Mouse (Mus musculus): ENCODE results near the gene Tagln. TPM values are rescaled to one million over a fixed set of nuclear protein-coding genes. Genes with fewer than 3 reads are reported as not detected.

The Tagln gene
- polyA plus RNA-seq, 1 experiment = 7.3 TPM

GRCm38 (mm10) chr9:45944506-45945400 is 8.9 kb upstream of the Tagln start:
- TF ChIP-seq CTCF (IDR thresholded peaks at IDR 0.05; ENCODE audit: borderline replicate concordance, extremely low read depth, insufficient read depth, insufficient read length) = no peak
- TF ChIP-seq POLR2A (IDR thresholded peaks at IDR 0.05; ENCODE audit: borderline replicate concordance, extremely low read depth, insufficient read depth, insufficient read length, poor library complexity, severe bottlenecking) = no peak

GRCm38 (mm10) chr9:45943628-45944505 is 8.0 kb upstream of the Tagln start:
- TF ChIP-seq POLR2A (IDR thresholded peaks at IDR 0.05; ENCODE audit: borderline replicate concordance, extremely low read depth, insufficient read depth, insufficient read length, poor library complexity, severe bottlenecking) (no peak), CTCF (IDR thresholded peaks at IDR 0.05; ENCODE audit: borderline replicate concordance, extremely low read depth, insufficient read depth, insufficient read length) (no peak)
- DNase-seq (ENCODE audit: low read depth) = no peak

More at GRCm38 (mm10) chr9:45944506-45945400, 8.9 kb upstream of the Tagln start:
- no peak for DNase-seq (ENCODE audit: low read depth)

- TF ChIP-seq POLR2A (IDR thresholded peaks at IDR 0.05; ENCODE audit: borderline replicate concordance, extremely low read depth, insufficient read depth, insufficient read length, poor library complexity, severe bottlenecking) = no peak
- no peak for TF ChIP-seq CTCF (IDR thresholded peaks at IDR 0.05; ENCODE audit: borderline replicate concordance, extremely low read depth, insufficient read depth, insufficient read length)
- DNase-seq (ENCODE audit: low read depth) = no peak
Measured at GRCm38 (mm10) chr9:45942916-45943315, 7.1 kb upstream of the Tagln start.

- DNase-seq (ENCODE audit: low read depth) = no peak
- TF ChIP-seq POLR2A (IDR thresholded peaks at IDR 0.05; ENCODE audit: borderline replicate concordance, extremely low read depth, insufficient read depth, insufficient read length, poor library complexity, severe bottlenecking) (no peak), CTCF (IDR thresholded peaks at IDR 0.05; ENCODE audit: borderline replicate concordance, extremely low read depth, insufficient read depth, insufficient read length) (no peak)
Measured at GRCm38 (mm10) chr9:45942464-45942863, 6.6 kb upstream of the Tagln start.

GRCm38 (mm10) chr9:45941329-45941888 is 5.6 kb upstream of the Tagln start:
- TF ChIP-seq POLR2A (IDR thresholded peaks at IDR 0.05; ENCODE audit: borderline replicate concordance, extremely low read depth, insufficient read depth, insufficient read length, poor library complexity, severe bottlenecking) (no peak), CTCF (IDR thresholded peaks at IDR 0.05; ENCODE audit: borderline replicate concordance, extremely low read depth, insufficient read depth, insufficient read length) (no peak)
- DNase-seq (ENCODE audit: low read depth) = peak; percentile 13

GRCm38 (mm10) chr9:45939794-45940193 is 3.9 kb upstream of the Tagln start:
- TF ChIP-seq POLR2A (IDR thresholded peaks at IDR 0.05; ENCODE audit: borderline replicate concordance, extremely low read depth, insufficient read depth, insufficient read length, poor library complexity, severe bottlenecking) = no peak
- TF ChIP-seq CTCF (IDR thresholded peaks at IDR 0.05; ENCODE audit: borderline replicate concordance, extremely low read depth, insufficient read depth, insufficient read length) = no peak

GRCm38 (mm10) chr9:45938952-45939637 is 3.2 kb upstream of the Tagln start:
- no peak for TF ChIP-seq POLR2A (IDR thresholded peaks at IDR 0.05; ENCODE audit: borderline replicate concordance, extremely low read depth, insufficient read depth, insufficient read length, poor library complexity, severe bottlenecking)
- TF ChIP-seq CTCF (IDR thresholded peaks at IDR 0.05; ENCODE audit: borderline replicate concordance, extremely low read depth, insufficient read depth, insufficient read length) = no peak
- DNase-seq (ENCODE audit: low read depth) = no peak

More at GRCm38 (mm10) chr9:45939794-45940193, 3.9 kb upstream of the Tagln start:
- DNase-seq (ENCODE audit: low read depth) = no peak

- no peak for TF ChIP-seq POLR2A (IDR thresholded peaks at IDR 0.05; ENCODE audit: borderline replicate concordance, extremely low read depth, insufficient read depth, insufficient read length, poor library complexity, severe bottlenecking)
- no peak for TF ChIP-seq CTCF (IDR thresholded peaks at IDR 0.05; ENCODE audit: borderline replicate concordance, extremely low read depth, insufficient read depth, insufficient read length)
- DNase-seq (ENCODE audit: low read depth) = no peak
Measured at GRCm38 (mm10) chr9:45938088-45938487, 2.2 kb upstream of the Tagln start.

GRCm38 (mm10) chr9:45936883-45937282 is 1.0 kb upstream of the Tagln start:
- peak; percentile 70; the same call in 1 of the 2 replicates for TF ChIP-seq CTCF (IDR thresholded peaks at IDR 0.05; ENCODE audit: borderline replicate concordance, extremely low read depth, insufficient read depth, insufficient read length)
- no peak for TF ChIP-seq POLR2A (IDR thresholded peaks at IDR 0.05; ENCODE audit: borderline replicate concordance, extremely low read depth, insufficient read depth, insufficient read length, poor library complexity, severe bottlenecking)
- peak; percentile 75 for DNase-seq (ENCODE audit: low read depth)

GRCm38 (mm10) chr9:45932571-45933415 is 3.1 kb downstream of the Tagln start:
- peak; percentile 31 for DNase-seq (ENCODE audit: low read depth)
- no peak for TF ChIP-seq POLR2A (IDR thresholded peaks at IDR 0.05; ENCODE audit: borderline replicate concordance, extremely low read depth, insufficient read depth, insufficient read length, poor library complexity, severe bottlenecking)
- TF ChIP-seq CTCF (IDR thresholded peaks at IDR 0.05; ENCODE audit: borderline replicate concordance, extremely low read depth, insufficient read depth, insufficient read length) = no peak

All from brain, embryonic 14.5 days (tissue).